Mouse (Mus musculus) spleen, adult 2 months (tissue): ENCODE measurements around the gene Six3.

ENCODE experiments used
- CTCF ChIP-seq: fragments of 200-500 bp; IDR thresholded peaks from 2 replicates; pipeline ENCODE4 v1.5.1; 2011; ENCODE audit warnings: mild to moderate bottlenecking, inconsistent platforms; ENCODE audit not compliant: insufficient read depth, insufficient read length, insufficient replicate concordance; ENCODE audit errors: extremely low read depth
- POLR2A ChIP-seq: fragments of 200-500 bp; IDR thresholded peaks from 2 replicates; pipeline ENCODE4 v1.6.1; 2011; ENCODE audit warnings: low read depth, low read length, inconsistent platforms

DNA sequence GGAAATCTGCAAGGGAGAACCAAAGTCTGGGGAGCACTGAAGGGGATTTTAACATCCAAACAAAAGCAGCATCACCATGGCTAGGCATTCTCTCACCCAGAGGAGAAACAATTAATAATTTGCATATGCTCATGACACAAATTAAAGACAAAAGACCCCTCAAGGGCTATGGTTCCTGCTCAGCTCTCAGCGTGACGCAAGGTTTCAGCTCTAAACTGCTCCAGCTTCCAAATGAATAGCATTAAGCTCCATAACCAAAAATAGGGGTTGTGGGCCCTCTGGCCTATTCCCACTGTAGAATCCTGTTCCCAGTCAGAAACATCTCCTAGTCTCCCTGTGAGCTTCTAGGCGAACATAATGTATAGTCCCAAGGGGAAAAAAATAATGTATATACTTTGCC is 6.9 kb upstream of the Six3 start:
- TF ChIP-seq POLR2A (no peak), CTCF (no peak)
